In the genomic region with DNA sequence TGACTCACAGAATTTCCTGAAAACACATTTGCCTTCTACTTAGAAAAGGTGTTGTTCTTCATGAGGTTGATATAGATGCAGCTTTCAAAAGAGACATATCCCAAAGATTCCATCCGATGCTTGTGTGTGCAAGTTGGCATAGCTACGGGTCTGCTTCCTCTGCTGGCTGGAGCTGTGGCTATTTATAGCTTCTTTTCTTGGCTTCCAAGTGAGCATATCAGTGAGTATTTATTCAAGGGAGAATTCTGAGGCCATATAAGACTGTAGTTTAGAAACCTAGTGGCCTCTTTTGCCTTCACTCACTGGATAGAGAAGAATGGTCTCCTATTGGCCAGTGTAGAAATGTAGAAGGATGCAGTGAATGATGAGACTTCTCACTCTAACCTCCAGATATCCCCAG, we compare ENCODE assay signal across 10 mouse cellular contexts. TPM values are rescaled to one million over a fixed set of nuclear protein-coding genes. Genes with fewer than 3 reads are reported as not detected.
A peak's percentile ranks its signal among the peaks of the same experiment; 100 is the strongest.
DNase-seq lines count a peak whose midpoint lies in the region; ATAC-seq and TF ChIP-seq lines count a peak whose summit lies in the region.
"Had no signal": no experiment of that assay in that cellular context is flagged by ENCODE, and none has a peak within 500 bp of the region (broad histone marks: within the 10 kb centered on the region; RNA-seq: fewer than 3 reads in every experiment).

No protein-coding gene starts in this region.

- ATAC-seq in intestine, embryonic 14.5 days (replicated peaks; ENCODE audit: low FRiP score, low TSS enrichment, low read depth) = no peak
- ATAC-seq in intestine, postnatal 0 days = no peak

- peak overlapping the region; percentile 45 for H3K27ac ChIP-seq in intestine, embryonic 14.5 days (ENCODE audit: low read depth)
- H3K27ac ChIP-seq in intestine, postnatal 0 days (ENCODE audit: low read depth, low read length) = no peak overlapping the region
- H3K27ac ChIP-seq: embryonic facial prominence, embryonic 15.5 days; neural tube, embryonic 13.5 days had no signal

- H3K9ac ChIP-seq in intestine, embryonic 14.5 days (ENCODE audit: low read length) = no peak overlapping the region
- no peak overlapping the region for H3K9ac ChIP-seq in intestine, postnatal 0 days (ENCODE audit: low read depth, low read length)
- H3K9ac ChIP-seq: embryonic facial prominence, embryonic 15.5 days; neural tube, embryonic 13.5 days had no signal

- no peaks in the 10 kb centered on the region for H3K36me3 ChIP-seq in intestine, embryonic 14.5 days (ENCODE audit: control insufficient read depth, insufficient read depth, low read length)
- no peaks in the 10 kb centered on the region for H3K36me3 ChIP-seq in intestine, postnatal 0 days (ENCODE audit: control insufficient read depth, insufficient read depth)
- H3K36me3 ChIP-seq: embryonic facial prominence, embryonic 15.5 days; neural tube, embryonic 13.5 days had no signal

- no peaks in the 10 kb centered on the region for H3K27me3 ChIP-seq in intestine, embryonic 14.5 days (replicated peaks; ENCODE audit: control insufficient read depth, insufficient read depth, low read length)
- H3K27me3 ChIP-seq in intestine, postnatal 0 days (replicated peaks; ENCODE audit: control insufficient read depth, insufficient read depth, low read length) = no peaks in the 10 kb centered on the region
- H3K27me3 ChIP-seq: embryonic facial prominence, embryonic 15.5 days; neural tube, embryonic 13.5 days had no signal

- no peak overlapping the region for H3K4me2 ChIP-seq in intestine, embryonic 14.5 days (ENCODE audit: low read length)
- no peak overlapping the region for H3K4me2 ChIP-seq in intestine, postnatal 0 days (replicated peaks; ENCODE audit: low read depth)
- H3K4me2 ChIP-seq: embryonic facial prominence, embryonic 15.5 days; neural tube, embryonic 13.5 days had no signal

- H3K4me1 ChIP-seq in intestine, embryonic 14.5 days (replicated peaks; ENCODE audit: control insufficient read depth, insufficient read depth, low read length) = 0 out of 2 replicates have a peak, but pooled peaks cover under 1% of the 10 kb centered on the region
- H3K4me1 ChIP-seq in intestine, postnatal 0 days (replicated peaks; ENCODE audit: control insufficient read depth, insufficient read depth, low read length) = no peaks in the 10 kb centered on the region

- WGBS in intestine, embryonic 14.5 days = 21% methylated on average over 2 of the region's 2 CpGs
- WGBS in intestine, postnatal 0 days = 25% methylated on average over 2 of the region's 2 CpGs

- no peak overlapping the region for H3K4me3 ChIP-seq in intestine, embryonic 14.5 days (ENCODE audit: low read depth, low read length)
- H3K4me3 ChIP-seq in intestine, postnatal 0 days (ENCODE audit: low read depth, low read length) = no peak overlapping the region
- H3K4me3 ChIP-seq: embryonic facial prominence, embryonic 15.5 days; neural tube, embryonic 13.5 days had no signal

- no peaks in the 10 kb centered on the region for H3K9me3 ChIP-seq in intestine, embryonic 14.5 days (ENCODE audit: control insufficient read depth, low read length)
- H3K9me3 ChIP-seq in intestine, postnatal 0 days (ENCODE audit: control insufficient read depth) = no peaks in the 10 kb centered on the region
- H3K9me3 ChIP-seq: embryonic facial prominence, embryonic 15.5 days; neural tube, embryonic 13.5 days had no signal

- TF ChIP-seq CTCF in intestine, postnatal 0 days (IDR thresholded peaks at IDR 0.05; ENCODE audit: low read depth) = no peak
- TF ChIP-seq CTCF in brain, embryonic 14.5 days (IDR thresholded peaks at IDR 0.05; ENCODE audit: borderline replicate concordance, extremely low read depth, insufficient read depth, insufficient read length) = no peak

- TF ChIP-seq POLR2A in brain, embryonic 14.5 days (IDR thresholded peaks at IDR 0.05; ENCODE audit: borderline replicate concordance, extremely low read depth, insufficient read depth, insufficient read length, poor library complexity, severe bottlenecking) = no peak

- DNase-seq in intestine, embryonic 14.5 days (ENCODE audit: low spot score) = no peak
- DNase-seq in brain, embryonic 14.5 days (ENCODE audit: low read depth) = peak; percentile 53
- DNase-seq in heart, adult 8-10 months (ENCODE audit: low spot score) = peak; percentile 41
- peak; percentile 17 for DNase-seq in lung, postnatal 14 days
- DNase-seq in urinary bladder, adult 2 months (ENCODE audit: low spot score) = no peak
- no peak for DNase-seq in layer of hippocampus, postnatal 25 days (ENCODE audit: extremely low spot score in 1 of 2, low spot score in 1 of 2)
- DNase-seq in liver = no peak

RNA-seq across cellular contexts. Expression of a gene that starts 38.2 kb away (rescaled TPM):
- 2.9 and 3.0 TPM in 2 replicates for polyA plus RNA-seq in intestine, embryonic 14.5 days (2014; fragmentation: Nextera tagmentation; extraction: Ambion mirVana)
- polyA plus RNA-seq in intestine, postnatal 0 days (2015; fragmentation: Nextera tagmentation; extraction: Ambion mirVana) = 0.99 and 1.5 TPM in 2 replicates
- 8.0 and 12.5 TPM in 2 replicates for polyA plus RNA-seq in brain, embryonic 14.5 days (2012; rRNA removed)
- total RNA-seq in heart, adult 8-10 months (2022) = 100 to 1,000 TPM in 1 of 4 experiments, 10 to 100 TPM in 3; 70.5 to 105 (median 82.0) TPM
- 16.0 and 20.1 TPM in 2 replicates for polyA plus RNA-seq in urinary bladder, adult 2 months (2012; rRNA removed)
- total RNA-seq in layer of hippocampus, postnatal 25 days (2021) = 10 to 100 TPM; 78.8 to 85.3 TPM

Comparison
In these comparisons a context has a peak if more than half of its experiments do, and no peak if none do; other contexts are left out.
1. DNase-seq: peak in brain, embryonic 14.5 days (single experiment), heart, adult 8-10 months (single experiment) and lung, postnatal 14 days (single experiment); none in intestine, embryonic 14.5 days (single experiment), urinary bladder, adult 2 months (single experiment), layer of hippocampus, postnatal 25 days (0 of 2) and liver (single experiment).